Mouse (Mus musculus): ENCODE measurements around the gene Nfasc.

GRCm38 (mm10) chr1:132520764-132521163 is 220.8 kb downstream of the Nfasc start:
- TF ChIP-seq CTCF (IDR thresholded peaks at IDR 0.05; ENCODE audit: borderline replicate concordance, control insufficient read depth, extremely low read depth, insufficient read depth, low read length, poor library complexity) (0 out of 2 replicates have a peak, but pooled peaks have one; percentile 22), POLR2A (IDR thresholded peaks at IDR 0.05; ENCODE audit: control insufficient read depth, extremely low read depth, insufficient read depth, low read length, poor library complexity) (no peak)

All from thymus, adult 2 months (tissue).